Mouse (Mus musculus): Measurements from ENCODE around the gene Fam214b. TPM values are rescaled to one million over a fixed set of nuclear protein-coding genes. Genes with fewer than 3 reads are reported as not detected.

Fam214b gene
- polyA plus RNA-seq, 1 experiment = 29.1 TPM

- WGBS = under 1% methylated on average over 24 of the region's 25 CpGs
- DNase-seq (ENCODE audit: low read depth, low spot score) = peak; percentile 91
These were observed 5.9 kb downstream of the Fam214b start for GRCm38 (mm10) chr4:43040114-43040572.

GRCm38 (mm10) chr4:43039609-43040008, 6.4 kb downstream of the Fam214b start:
- WGBS = 7% methylated on average over 11 of the region's 11 CpGs
- no peak for DNase-seq (ENCODE audit: low read depth, low spot score)

- no peak for DNase-seq (ENCODE audit: low read depth, low spot score)
- 40% methylated on average over 15 of the region's 15 CpGs for WGBS
These were observed 7.2 kb downstream of the Fam214b start for GRCm38 (mm10) chr4:43038567-43039495.

- DNase-seq (ENCODE audit: low read depth, low spot score) = no peak
- WGBS = 61% methylated on average over 4 of the region's 4 CpGs
These were observed 8.0 kb downstream of the Fam214b start for GRCm38 (mm10) chr4:43037860-43038566.

GRCm38 (mm10) chr4:43036356-43036755, 9.7 kb downstream of the Fam214b start:
- WGBS = 93% methylated on average over 10 of the region's 10 CpGs
- no peak for DNase-seq (ENCODE audit: low read depth, low spot score)

GRCm38 (mm10) chr4:43035851-43036250, 10.2 kb downstream of the Fam214b start:
- 62% methylated on average over 6 of the region's 6 CpGs for WGBS
- DNase-seq (ENCODE audit: low read depth, low spot score) = no peak

- WGBS = 85% methylated on average over 14 of the region's 14 CpGs
- DNase-seq (ENCODE audit: low read depth, low spot score) = no peak
These were observed 12.5 kb downstream of the Fam214b start for GRCm38 (mm10) chr4:43033481-43033880.

- 95% methylated on average over 1 of the region's 1 CpGs for WGBS
- no peak for DNase-seq (ENCODE audit: low read depth, low spot score)
These were observed 13.5 kb downstream of the Fam214b start for GRCm38 (mm10) chr4:43032501-43032900.

GRCm38 (mm10) chr4:43031237-43031995, 14.6 kb downstream of the Fam214b start, which contains the start of gene Stoml2:
TSS of gene Stoml2 (minus strand) at chr4:43031710.
- under 1% methylated on average over 38 of the region's 38 CpGs for WGBS
- peak; percentile 89 for DNase-seq (ENCODE audit: low read depth, low spot score)

GRCm38 (mm10) chr4:43030780-43031230, 15.2 kb downstream of the Fam214b start:
- no peak for DNase-seq (ENCODE audit: low read depth, low spot score)
- 1% methylated on average over 28 of the region's 28 CpGs for WGBS

- DNase-seq (ENCODE audit: low read depth, low spot score) = no peak
- WGBS = 64% methylated on average over 9 of the region's 9 CpGs
These were observed 15.7 kb downstream of the Fam214b start for GRCm38 (mm10) chr4:43030352-43030751.

GRCm38 (mm10) chr4:43029749-43030148, 16.3 kb downstream of the Fam214b start:
- DNase-seq (ENCODE audit: low read depth, low spot score) = no peak
- 89% methylated on average over 9 of the region's 9 CpGs for WGBS

GRCm38 (mm10) chr4:43029121-43029520, 16.9 kb downstream of the Fam214b start:
- 91% methylated on average over 7 of the region's 7 CpGs for WGBS
- DNase-seq (ENCODE audit: low read depth, low spot score) = no peak

- WGBS = 3% methylated on average over 42 of the region's 42 CpGs
- DNase-seq (ENCODE audit: low read depth, low spot score) = peak; percentile 86
These were observed 20.7 kb downstream of the Fam214b start, which contains the start of gene Pigo for GRCm38 (mm10) chr4:43025084-43025960. TSS of gene Pigo (minus strand) at chr4:43025819.

GRCm38 (mm10) chr4:43024673-43025072, 21.3 kb downstream of the Fam214b start:
- DNase-seq (ENCODE audit: low read depth, low spot score) = no peak
- 71% methylated on average over 14 of the region's 14 CpGs for WGBS

GRCm38 (mm10) chr4:43021341-43021740, 24.7 kb downstream of the Fam214b start:
- no peak for DNase-seq (ENCODE audit: low read depth, low spot score)
- 85% methylated on average over 17 of the region's 17 CpGs for WGBS

- WGBS = 91% methylated on average over 16 of the region's 16 CpGs
- no peak for DNase-seq (ENCODE audit: low read depth, low spot score)
These were observed 25.1 kb downstream of the Fam214b start for GRCm38 (mm10) chr4:43020876-43021275.

- DNase-seq (ENCODE audit: low read depth, low spot score) = no peak
- 97% methylated on average over 23 of the region's 23 CpGs for WGBS
These were observed 26.2 kb downstream of the Fam214b start for GRCm38 (mm10) chr4:43019641-43020465.
